Mouse (Mus musculus) bone marrow macrophage, adult 2 months (primary cell): Measurements from ENCODE around the gene Mpc1.

Source experiments
- CTCF ChIP-seq: IDR thresholded peaks from 2 replicates; pipeline ENCODE4 v1.5.1; 2012; ENCODE audit warnings: low read depth, mild to moderate bottlenecking, low read length, moderate library complexity
- POLR2A ChIP-seq: IDR thresholded peaks from 2 replicates; pipeline ENCODE4 v1.6.1; 2012; ENCODE audit warnings: mild to moderate bottlenecking, low read depth, low read length, borderline replicate concordance

- TF ChIP-seq CTCF = no peak
- TF ChIP-seq POLR2A = no peak
Observed at GRCm38 (mm10) chr17:8255583-8255982, 27.1 kb upstream of the Mpc1 start.
